Mouse (Mus musculus) spleen, postnatal 10 days (tissue): Measurements from ENCODE around the gene Haao.

Experiments used
- DNase-seq, 2 experiments: peaks; one replicate each; pipeline ENCODE4 v3.0.0; 2021 to 2022; ENCODE audit warnings: low spot score in 2 of 2

The Haao gene

DNA sequence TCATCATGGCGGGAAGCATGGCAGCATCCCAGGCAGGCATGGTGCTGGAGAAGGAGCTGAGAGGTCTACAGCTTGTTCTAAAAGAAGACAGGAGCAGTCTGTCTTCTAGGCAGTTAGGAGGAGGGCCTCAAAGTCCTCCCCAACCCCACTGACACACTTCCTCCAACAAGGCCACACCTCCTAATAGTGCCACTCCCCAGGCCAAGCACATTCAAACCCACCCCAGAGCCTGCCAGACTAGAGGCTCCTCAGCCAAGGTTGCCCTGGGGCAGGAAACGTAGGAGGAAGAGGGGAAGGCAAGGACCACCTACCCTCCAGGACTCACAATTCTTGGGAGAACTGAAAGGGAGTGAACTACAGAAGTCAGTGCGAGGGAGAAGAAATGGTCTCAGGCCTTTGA, at the start of gene Haao:
Gene Haao, minus strand, starts transcription at position 149 of the 400 bp plus-strand sequence.
- peak; percentile 31 to 66 for DNase-seq

- DNase-seq: no peak
Observed at GRCm38 (mm10) chr17:83897361-83897799, 49.6 kb upstream of the Haao start.

- peak in 1 of 2 experiments; percentile 47 for DNase-seq
Observed at GRCm38 (mm10) chr17:83896723-83897122, 49.0 kb upstream of the Haao start.

DNA sequence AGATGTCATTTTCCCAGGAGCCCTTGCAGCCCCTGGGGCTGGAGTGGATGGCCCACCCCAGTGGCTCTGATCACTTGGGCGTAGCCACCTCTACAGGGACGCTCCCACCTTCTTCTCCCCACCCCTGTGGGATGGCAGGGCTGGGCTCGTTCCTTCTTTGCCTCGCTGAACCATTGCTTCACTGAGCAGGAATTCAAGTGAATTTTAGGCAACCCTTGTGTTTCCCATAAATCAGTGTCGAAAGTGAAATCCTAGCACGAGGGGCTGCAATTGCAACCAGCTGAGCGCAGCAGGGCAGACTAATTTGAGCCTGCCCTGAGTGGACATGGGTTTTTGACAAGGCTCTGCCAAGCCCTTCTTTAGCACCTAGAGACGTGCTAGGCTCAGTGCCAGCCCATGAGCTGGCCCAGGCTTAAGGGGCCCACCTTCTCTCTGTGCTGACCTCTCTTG, 47.6 kb upstream of the Haao start:
- DNase-seq: no peak

- no peak for DNase-seq
Observed at GRCm38 (mm10) chr17:83893134-83893533, 45.4 kb upstream of the Haao start.

GRCm38 (mm10) chr17:83891864-83892263, 44.1 kb upstream of the Haao start:
- no peak for DNase-seq

DNA sequence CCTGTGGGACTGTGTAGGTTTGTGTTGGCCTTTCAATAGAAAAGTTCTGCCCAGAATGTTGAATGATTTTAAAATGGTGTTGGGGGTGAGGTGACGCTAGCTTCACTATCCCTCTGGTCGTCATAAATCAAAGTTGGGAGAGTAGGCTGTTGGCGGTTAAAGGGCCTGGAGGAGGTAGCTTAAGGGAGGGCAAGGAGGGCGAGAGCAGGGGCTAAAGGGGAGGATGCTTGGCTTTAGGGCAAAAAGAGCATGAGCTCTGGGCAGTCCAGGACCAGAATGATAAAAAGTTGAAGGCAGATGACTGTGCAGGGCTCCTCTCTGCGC, 42.6 kb upstream of the Haao start:
- no peak for DNase-seq

DNA sequence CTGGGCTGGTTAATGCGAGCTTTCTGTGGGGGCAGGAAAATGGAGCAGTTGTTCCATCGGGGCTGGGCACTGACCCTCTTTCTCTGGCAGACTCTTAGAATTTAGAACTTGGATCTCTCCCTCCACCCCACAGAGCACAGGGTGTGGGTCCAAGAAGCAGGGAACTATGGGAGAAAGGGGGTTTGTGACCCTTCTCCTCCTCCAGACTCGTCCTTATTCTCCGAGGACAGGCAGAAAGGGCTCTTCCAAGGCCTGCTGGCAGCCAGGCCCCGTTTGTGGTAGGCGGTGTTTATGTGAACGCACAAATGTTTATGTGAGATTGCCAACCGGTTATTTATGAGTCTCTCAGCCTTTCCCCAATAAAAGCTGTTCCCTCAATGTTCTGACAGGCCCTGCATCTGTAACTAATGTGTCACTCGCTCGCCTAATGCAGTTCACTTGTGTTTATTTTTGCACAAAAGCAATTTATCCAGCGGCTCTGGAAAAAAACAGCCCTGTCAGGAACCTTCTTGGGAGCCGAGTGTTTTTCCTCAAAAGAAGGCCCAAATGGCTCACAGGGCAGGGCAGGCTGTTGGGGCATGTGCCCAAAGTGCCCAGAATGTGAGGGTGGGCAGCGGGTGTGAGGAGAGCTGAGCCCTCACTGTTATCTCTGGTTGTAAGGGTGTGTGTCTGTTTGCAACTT, 42.1 kb upstream of the Haao start:
- DNase-seq: no peak

DNA sequence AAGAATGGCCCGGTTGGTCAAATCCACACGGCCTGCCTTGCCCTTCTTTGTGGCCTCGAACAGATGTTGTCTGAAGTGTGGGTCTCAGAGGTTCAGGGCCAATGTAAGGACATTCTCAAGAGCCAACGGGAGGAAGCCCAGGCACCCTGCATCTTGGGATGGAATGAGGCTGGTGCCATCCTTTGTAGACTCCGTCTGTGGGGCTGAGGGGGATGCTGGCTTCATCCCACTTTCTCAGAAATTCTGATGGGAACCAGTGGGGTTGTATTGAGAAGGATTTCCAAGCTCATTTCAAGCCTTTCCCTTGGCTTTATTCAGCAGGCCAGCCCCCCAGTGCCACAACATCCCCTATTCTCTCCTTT, 41.5 kb upstream of the Haao start:
- no peak for DNase-seq

GRCm38 (mm10) chr17:83887241-83887640, 39.5 kb upstream of the Haao start:
- no peak for DNase-seq

- DNase-seq: no peak
Observed at GRCm38 (mm10) chr17:83886395-83886794, 38.6 kb upstream of the Haao start.

DNA sequence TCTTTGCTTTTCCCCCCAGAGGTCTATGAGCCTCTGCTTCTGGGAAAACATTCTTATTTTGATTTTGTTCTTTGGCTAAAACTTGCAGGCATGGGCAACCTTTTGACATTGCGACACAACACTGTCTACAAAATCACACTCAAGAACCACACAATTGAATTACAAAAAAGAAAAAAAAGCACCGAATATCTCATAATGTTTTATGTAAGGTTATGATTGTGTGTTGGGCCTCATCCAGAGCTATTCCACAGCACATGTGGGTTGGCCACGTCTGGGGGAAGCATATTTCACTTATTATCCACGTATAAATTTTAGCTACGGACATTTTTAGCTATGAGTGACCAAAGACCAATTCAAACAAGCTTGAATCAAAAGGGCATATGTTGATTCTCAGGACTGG, 38.0 kb upstream of the Haao start:
- DNase-seq: no peak

DNA sequence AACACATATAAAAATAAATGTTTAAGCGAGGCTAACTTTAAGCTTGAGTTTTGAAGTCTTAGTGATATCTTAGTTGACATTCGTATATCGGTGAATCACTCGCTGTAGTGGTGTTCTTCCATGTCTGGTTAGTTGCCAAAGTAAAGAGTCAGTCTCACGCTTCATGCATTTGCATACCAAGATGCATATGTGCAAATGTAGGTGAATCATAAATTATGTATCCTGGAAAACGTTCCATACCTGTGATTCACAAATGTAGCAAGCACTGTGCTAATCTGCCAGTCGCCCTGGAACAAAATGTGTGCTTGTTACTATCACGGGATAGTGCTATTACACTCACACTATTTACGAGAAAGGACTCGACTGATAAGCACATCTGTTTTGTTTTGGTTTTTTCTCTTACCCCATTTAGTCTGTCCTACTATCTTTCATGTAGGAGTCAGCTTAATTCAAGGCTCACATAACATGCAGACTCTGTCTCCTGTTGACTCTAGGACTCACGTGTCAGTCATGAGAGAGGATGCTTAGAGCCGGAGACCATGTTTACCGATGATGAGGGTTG, 37.3 kb upstream of the Haao start:
- no peak for DNase-seq

DNA sequence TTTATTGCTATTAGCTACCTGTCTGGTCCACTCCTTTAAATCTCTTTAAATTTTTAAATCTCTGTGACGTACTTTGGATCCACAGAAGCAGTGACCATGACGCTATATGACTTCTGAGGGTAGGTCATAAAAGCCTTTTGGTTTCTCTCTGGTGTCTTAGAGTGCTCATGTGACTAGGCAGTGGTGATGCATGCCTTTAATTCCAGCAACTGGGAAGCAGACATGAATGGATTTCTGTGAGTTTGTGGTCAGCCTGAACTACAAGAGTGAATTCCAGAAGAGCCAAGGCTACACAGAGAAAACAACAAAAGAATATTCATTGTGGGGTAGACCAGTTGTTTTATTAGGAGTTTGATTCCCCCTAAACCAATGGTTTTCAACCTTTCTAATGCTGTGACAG, 35.0 kb upstream of the Haao start:
- no peak for DNase-seq

GRCm38 (mm10) chr17:83881071-83881470, 33.3 kb upstream of the Haao start:
- DNase-seq: no peak

DNA sequence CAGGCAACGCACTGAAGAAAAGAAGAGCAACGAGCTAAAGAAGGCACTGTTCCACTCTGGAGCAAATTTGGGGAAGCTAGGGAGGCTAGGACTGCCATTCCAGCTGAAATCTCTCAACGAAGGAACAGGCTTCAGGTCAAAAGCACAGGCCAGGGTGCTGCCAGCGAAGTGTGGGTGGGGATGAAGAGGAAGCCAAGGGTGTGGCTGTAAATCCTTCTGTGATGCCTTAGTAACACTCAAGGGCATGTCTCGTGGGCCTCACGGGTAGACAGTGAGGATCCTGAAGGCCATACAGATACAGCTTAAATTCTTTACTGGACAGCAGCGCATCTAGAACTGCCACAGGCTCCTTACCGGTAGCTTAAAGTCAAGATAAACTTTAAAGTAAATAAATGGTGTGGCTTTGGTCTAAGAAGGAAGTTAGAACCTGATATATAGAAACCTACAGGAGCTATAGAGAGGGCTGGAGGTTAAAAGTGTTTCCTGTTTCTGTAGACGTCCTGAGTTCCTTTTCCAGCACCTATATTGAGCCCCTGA, 32.5 kb upstream of the Haao start:
- no peak for DNase-seq

GRCm38 (mm10) chr17:83879631-83880030, 31.9 kb upstream of the Haao start:
- no peak for DNase-seq

- no peak for DNase-seq
Observed at GRCm38 (mm10) chr17:83874610-83875009, 26.8 kb upstream of the Haao start.

GRCm38 (mm10) chr17:83873363-83874141, 25.8 kb upstream of the Haao start:
- no peak for DNase-seq

GRCm38 (mm10) chr17:83872806-83873348, 25.1 kb upstream of the Haao start:
- DNase-seq: peak; percentile 62 to 81

DNA sequence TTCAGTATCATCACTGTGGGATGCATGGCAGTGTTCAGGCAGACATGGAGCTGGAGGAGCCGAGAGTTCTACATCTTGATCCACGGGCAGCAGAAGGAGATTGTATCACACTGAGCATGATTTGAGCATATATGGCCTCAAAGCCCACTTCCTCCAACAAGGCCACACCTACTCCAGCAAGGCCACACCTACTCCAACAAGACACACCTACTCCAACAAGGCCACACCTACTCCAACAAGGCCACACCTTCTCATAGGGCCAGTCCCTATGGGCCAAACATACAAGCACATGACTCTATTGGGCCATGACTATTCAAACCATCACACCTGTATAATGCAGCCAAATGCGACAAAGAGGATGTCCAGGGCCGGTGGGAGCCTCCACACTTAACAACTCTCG, 23.6 kb upstream of the Haao start:
- no peak for DNase-seq

- no peak for DNase-seq
Observed at GRCm38 (mm10) chr17:83870385-83870784, 22.6 kb upstream of the Haao start.

DNA sequence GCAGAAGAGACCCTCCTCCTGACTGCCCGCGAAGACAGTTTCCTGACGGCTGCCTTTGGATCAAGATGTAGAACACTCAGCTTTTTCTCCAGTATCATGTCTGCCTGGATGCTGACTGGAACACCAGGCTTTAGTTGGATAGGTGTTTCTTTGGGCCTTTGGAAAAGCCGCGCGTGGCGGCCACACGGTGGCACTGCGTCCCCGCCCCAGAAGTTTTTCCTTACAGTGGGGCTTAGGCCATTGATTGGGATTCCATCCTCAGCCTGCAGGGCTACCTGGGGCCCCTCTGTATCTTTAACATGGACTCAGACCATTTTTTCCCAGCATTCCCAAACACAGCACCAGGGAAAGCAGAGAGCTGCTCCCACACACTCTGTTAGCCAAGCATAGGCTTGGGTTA, 18.8 kb upstream of the Haao start:
- DNase-seq: no peak
